ENCODE assay signal across 20 mouse cellular contexts in the genomic region with DNA sequence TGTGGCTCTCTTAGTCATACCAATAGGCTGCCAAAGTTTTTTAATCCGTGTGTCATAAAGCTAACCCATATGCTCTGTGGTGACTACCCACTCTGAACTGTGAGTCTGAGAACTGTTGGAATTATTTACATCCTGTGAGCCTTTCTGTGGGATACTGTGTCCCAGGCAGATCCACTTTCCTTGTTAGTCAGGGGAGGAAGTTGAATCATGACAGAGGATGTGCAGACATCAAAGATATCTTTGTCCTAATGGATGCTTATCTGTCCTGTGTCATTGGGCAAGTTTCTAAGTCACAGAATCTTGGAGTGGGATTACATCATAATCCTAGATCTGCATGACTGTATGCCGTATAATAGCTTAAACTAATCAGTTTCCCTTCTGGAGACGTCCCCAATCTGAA.
DNase-seq lines count a peak whose midpoint lies in the region; ATAC-seq lines count a peak whose summit lies in the region.
"Had no signal": no experiment of that assay in that cellular context is flagged by ENCODE, and none has a peak within 500 bp of the region (broad histone marks: within the 10 kb centered on the region; RNA-seq: fewer than 3 reads in every experiment).

No protein-coding gene starts in this region.

- H3K4me3 ChIP-seq in neural tube, embryonic 15.5 days (replicated peaks): no peak overlapping the region
- no peak overlapping the region for H3K4me3 ChIP-seq in heart, embryonic 10.5 days
- H3K4me3 ChIP-seq: embryonic facial prominence, embryonic 13.5 days; forebrain, embryonic 12.5 days; limb, embryonic 13.5 days; liver, embryonic 15.5 days had no signal

- H3K9ac ChIP-seq in neural tube, embryonic 15.5 days (replicated peaks): no peak overlapping the region
- H3K9ac ChIP-seq: embryonic facial prominence, embryonic 13.5 days; forebrain, embryonic 12.5 days; hindbrain, embryonic 14.5 days; limb, embryonic 13.5 days; liver, embryonic 15.5 days had no signal

- H3K36me3 ChIP-seq in neural tube, embryonic 15.5 days: no peaks in the 10 kb centered on the region
- H3K36me3 ChIP-seq in heart, embryonic 10.5 days: no peaks in the 10 kb centered on the region
- H3K36me3 ChIP-seq: embryonic facial prominence, embryonic 13.5 days; forebrain, embryonic 12.5 days; limb, embryonic 13.5 days; liver, embryonic 15.5 days had no signal

- no peaks in the 10 kb centered on the region for H3K9me3 ChIP-seq in neural tube, embryonic 15.5 days (replicated peaks)
- H3K9me3 ChIP-seq in heart, embryonic 10.5 days: no peaks in the 10 kb centered on the region
- H3K9me3 ChIP-seq: embryonic facial prominence, embryonic 13.5 days; forebrain, embryonic 12.5 days; limb, embryonic 13.5 days; liver, embryonic 15.5 days had no signal

- DNase-seq in frontal cortex, postnatal 10 days (ENCODE audit: low spot score in 2 of 2): no peak
- DNase-seq in 3134 (ENCODE audit: extremely low read depth, insufficient read length, low spot score) (peak; percentile 51), NIH3T3 (ENCODE audit: low read depth) (peak; percentile 31)
- peak; percentile 50 to 63 for DNase-seq in cerebellum, postnatal 25 days
- no peak for DNase-seq in heart, embryonic 10.5 days (ENCODE audit: low spot score)
- no peak for DNase-seq in thymus, postnatal 14 days
- DNase-seq: adrenal gland, postnatal 10 days; gastrocnemius, postnatal 36 days; heart, postnatal 14 days; kidney, postnatal 14 days; thymus, postnatal 36 days had no signal

- peaks cover 15% of the 10 kb centered on the region; the same call in 1 of the 2 replicates for H3K27me3 ChIP-seq in neural tube, embryonic 15.5 days (replicated peaks)
- peaks cover 30% of the 10 kb centered on the region for H3K27me3 ChIP-seq in heart, embryonic 10.5 days (ENCODE audit: insufficient read depth, poor library complexity, severe bottlenecking)
- H3K27me3 ChIP-seq: embryonic facial prominence, embryonic 13.5 days; liver, embryonic 15.5 days had no signal

- no peak overlapping the region for H3K4me2 ChIP-seq in neural tube, embryonic 15.5 days
- H3K4me2 ChIP-seq: embryonic facial prominence, embryonic 13.5 days; forebrain, embryonic 12.5 days; heart, embryonic 11.5 days; hindbrain, embryonic 14.5 days; limb, embryonic 13.5 days; liver, embryonic 15.5 days had no signal

- ATAC-seq in frontal cortex, adult (ENCODE audit: low TSS enrichment): peak; percentile 62
- ATAC-seq in neural tube, embryonic 15.5 days (ENCODE audit: low FRiP score): no peak
- ATAC-seq: intestine, embryonic 16.5 days had no signal

- H3K4me1 ChIP-seq in neural tube, embryonic 15.5 days: peaks cover 8% of the 10 kb centered on the region
- H3K4me1 ChIP-seq in heart, embryonic 10.5 days: no peaks in the 10 kb centered on the region
- H3K4me1 ChIP-seq: embryonic facial prominence, embryonic 13.5 days; limb, embryonic 13.5 days; liver, embryonic 15.5 days had no signal

- H3K27ac ChIP-seq in neural tube, embryonic 15.5 days (replicated peaks): no peak overlapping the region
- no peak overlapping the region for H3K27ac ChIP-seq in heart, embryonic 10.5 days
- H3K27ac ChIP-seq: embryonic facial prominence, embryonic 13.5 days; forebrain, embryonic 12.5 days; hindbrain, embryonic 14.5 days; limb, embryonic 13.5 days; liver, embryonic 15.5 days had no signal

- WGBS in neural tube, embryonic 15.5 days: 82% methylated on average over 3 of the region's 3 CpGs
- WGBS in heart, embryonic 10.5 days: 57% methylated on average over 3 of the region's 3 CpGs

Comparison
In these comparisons a context has a peak if more than half of its experiments do, and no peak if none do; other contexts are left out.
1. DNase-seq: peak in 3134 (single experiment), NIH3T3 (single experiment) and cerebellum, postnatal 25 days (2 of 2); none in frontal cortex, postnatal 10 days (0 of 2), heart, embryonic 10.5 days (single experiment) and thymus, postnatal 14 days (single experiment).